Mouse (Mus musculus): ENCODE results near the gene Rnase12. TPM values are rescaled to one million over a fixed set of nuclear protein-coding genes. Genes with fewer than 3 reads are reported as not detected.
"Not testable (repeated sequence)": the region's sequence is repeated elsewhere in the genome, so short reads cannot be mapped to it uniquely, and the experiment has no call there.

The Rnase12 gene
- polyA plus RNA-seq, 1 experiment from 2014 or later, result not detected

GRCm38 (mm10) chr14:51036214-51036613 lies 21.2 kb downstream of the Rnase12 start:
- no peaks in the 10 kb centered on the region for H3K36me3 ChIP-seq (ENCODE audit: control insufficient read depth, insufficient read depth, low read length)
- no peaks in the 10 kb centered on the region for H3K4me1 ChIP-seq (ENCODE audit: control insufficient read depth, insufficient read depth, low read depth, low read length)
- WGBS, result 89% methylated on average over 4 of the region's 4 CpGs
- no peak overlapping the region for H3K4me2 ChIP-seq (ENCODE audit: low read length)
- H3K27me3 ChIP-seq (replicated peaks; ENCODE audit: control insufficient read depth, insufficient read depth, low read length), result no peaks in the 10 kb centered on the region
- no peak overlapping the region for H3K4me3 ChIP-seq (ENCODE audit: low read length)
- no peak for ATAC-seq
- no peaks in the 10 kb centered on the region for H3K9me3 ChIP-seq (ENCODE audit: control insufficient read depth, low read length)
- no peak overlapping the region for H3K27ac ChIP-seq (ENCODE audit: low read depth, low read length)
- H3K9ac ChIP-seq (ENCODE audit: low read depth, low read length), result no peak overlapping the region

DNA sequence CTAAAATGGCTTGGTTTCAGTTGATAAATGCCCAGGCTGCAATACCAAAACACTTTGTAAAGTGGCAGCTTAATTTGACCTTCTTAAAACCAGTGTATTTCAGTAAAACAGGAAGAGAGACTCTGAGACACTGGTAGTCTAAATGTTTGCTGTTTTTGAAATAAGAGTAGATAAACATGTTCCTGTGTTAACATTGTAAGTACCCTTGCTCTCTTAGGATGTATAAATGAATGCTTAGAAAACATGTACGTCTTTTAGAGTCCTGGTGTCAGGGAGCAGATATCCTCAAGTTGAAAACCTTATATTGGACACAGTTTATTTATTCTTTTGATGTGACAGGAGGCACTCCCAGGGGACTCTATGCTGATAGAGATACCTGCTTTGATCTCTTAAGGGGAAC lies 22.3 kb downstream of the Rnase12 start:
- Histone ChIP-seq H3K9me3 (ENCODE audit: control insufficient read depth, low read length) (no peaks in the 10 kb centered on the region), H3K4me3 (ENCODE audit: low read length) (no peak overlapping the region), H3K4me1 (ENCODE audit: control insufficient read depth, insufficient read depth, low read depth, low read length) (no peaks in the 10 kb centered on the region), H3K9ac (ENCODE audit: low read depth, low read length) (no peak overlapping the region), H3K27ac (ENCODE audit: low read depth, low read length) (no peak overlapping the region), H3K4me2 (ENCODE audit: low read length) (no peak overlapping the region), H3K36me3 (ENCODE audit: control insufficient read depth, insufficient read depth, low read length) (no peaks in the 10 kb centered on the region), H3K27me3 (replicated peaks; ENCODE audit: control insufficient read depth, insufficient read depth, low read length) (no peaks in the 10 kb centered on the region)
- no peak for ATAC-seq
- 67% methylated on average over 1 of the region's 1 CpGs for WGBS

GRCm38 (mm10) chr14:51027387-51028155 lies 29.9 kb downstream of the Rnase12 start:
- Histone ChIP-seq H3K36me3 (ENCODE audit: control insufficient read depth, insufficient read depth, low read length) (no peaks in the 10 kb centered on the region), H3K4me3 (ENCODE audit: low read length) (no peak overlapping the region), H3K4me1 (ENCODE audit: control insufficient read depth, insufficient read depth, low read depth, low read length) (no peaks in the 10 kb centered on the region), H3K4me2 (ENCODE audit: low read length) (no peak overlapping the region), H3K9me3 (ENCODE audit: control insufficient read depth, low read length) (no peaks in the 10 kb centered on the region), H3K9ac (ENCODE audit: low read depth, low read length) (no peak overlapping the region), H3K27ac (ENCODE audit: low read depth, low read length) (no peak overlapping the region), H3K27me3 (replicated peaks; ENCODE audit: control insufficient read depth, insufficient read depth, low read length) (no peaks in the 10 kb centered on the region)
- WGBS, result 70% methylated on average over 3 of the region's 3 CpGs
- ATAC-seq, result no peak

DNA sequence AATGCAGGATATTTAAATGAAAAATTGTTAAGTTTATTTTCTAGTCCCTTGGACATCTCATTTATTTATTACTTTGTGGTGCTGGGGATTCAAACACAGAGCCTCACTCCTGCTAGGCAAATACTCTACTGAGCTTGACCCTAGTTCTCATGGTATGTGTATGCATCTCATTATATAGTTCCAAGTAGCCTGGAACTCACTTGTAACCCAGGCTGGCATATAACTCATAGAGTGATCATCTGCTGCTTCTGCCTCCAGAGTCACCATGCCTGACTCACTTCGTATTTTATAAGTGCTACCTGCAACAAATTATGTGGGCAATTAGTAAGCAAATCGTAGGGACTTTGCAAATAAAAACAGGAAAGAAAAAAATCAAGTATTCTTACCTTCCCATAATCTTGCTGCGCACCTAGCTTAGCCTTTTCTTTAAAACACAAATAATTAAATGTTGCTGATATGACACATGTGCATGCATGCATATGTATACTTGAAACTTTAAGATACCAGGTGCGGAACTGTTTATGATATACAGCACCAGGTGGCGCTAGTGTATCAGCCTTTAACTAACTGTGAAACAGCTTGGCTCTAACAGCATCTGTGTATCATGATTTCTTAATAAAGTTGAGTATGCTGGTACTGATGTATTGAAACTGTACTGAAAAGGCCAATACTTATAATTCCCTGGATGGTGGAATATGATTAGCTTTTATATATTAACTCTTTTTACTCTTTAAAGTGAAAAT lies 30.9 kb downstream of the Rnase12 start:
- H3K27ac ChIP-seq (ENCODE audit: low read depth, low read length), result no peak overlapping the region
- H3K9me3 ChIP-seq (ENCODE audit: control insufficient read depth, low read length), result no peaks in the 10 kb centered on the region
- no peaks in the 10 kb centered on the region for H3K4me1 ChIP-seq (ENCODE audit: control insufficient read depth, insufficient read depth, low read depth, low read length)
- no peaks in the 10 kb centered on the region for H3K27me3 ChIP-seq (replicated peaks; ENCODE audit: control insufficient read depth, insufficient read depth, low read length)
- 37% methylated on average over 5 of the region's 5 CpGs for WGBS
- H3K4me3 ChIP-seq (ENCODE audit: low read length), result no peak overlapping the region
- no peak overlapping the region for H3K9ac ChIP-seq (ENCODE audit: low read depth, low read length)
- no peaks in the 10 kb centered on the region for H3K36me3 ChIP-seq (ENCODE audit: control insufficient read depth, insufficient read depth, low read length)
- no peak overlapping the region for H3K4me2 ChIP-seq (ENCODE audit: low read length)
- peak; percentile 74; the same call in 1 of the 2 replicates for ATAC-seq

DNA sequence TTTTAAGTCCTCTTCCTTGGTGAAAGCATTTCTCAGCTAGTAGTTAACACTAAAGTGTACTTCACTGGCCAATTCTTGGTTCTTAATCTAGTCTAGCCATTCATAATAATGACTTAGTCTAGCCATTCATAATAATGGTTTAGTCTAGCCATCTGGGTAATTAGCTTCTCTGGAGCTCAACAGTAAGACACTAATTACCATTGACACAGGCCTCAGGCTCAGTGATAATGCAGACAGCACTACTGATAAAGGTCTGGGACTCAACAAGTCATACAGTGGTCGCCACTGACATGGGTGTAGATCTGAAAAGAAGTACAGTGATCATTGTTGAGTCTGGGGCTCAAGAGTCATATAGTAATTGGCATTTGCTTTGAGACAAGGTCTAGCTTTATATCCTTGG lies 32.6 kb downstream of the Rnase12 start:
- 88% methylated on average over 1 of the region's 1 CpGs for WGBS
- Histone ChIP-seq H3K4me2 (ENCODE audit: low read length) (no peak overlapping the region), H3K36me3 (ENCODE audit: control insufficient read depth, insufficient read depth, low read length) (no peaks in the 10 kb centered on the region), H3K9me3 (ENCODE audit: control insufficient read depth, low read length) (no peaks in the 10 kb centered on the region), H3K27ac (ENCODE audit: low read depth, low read length) (no peak overlapping the region), H3K9ac (ENCODE audit: low read depth, low read length) (no peak overlapping the region), H3K27me3 (replicated peaks; ENCODE audit: control insufficient read depth, insufficient read depth, low read length) (no peaks in the 10 kb centered on the region), H3K4me1 (ENCODE audit: control insufficient read depth, insufficient read depth, low read depth, low read length) (no peaks in the 10 kb centered on the region), H3K4me3 (ENCODE audit: low read length) (no peak overlapping the region)
- no peak for ATAC-seq

DNA sequence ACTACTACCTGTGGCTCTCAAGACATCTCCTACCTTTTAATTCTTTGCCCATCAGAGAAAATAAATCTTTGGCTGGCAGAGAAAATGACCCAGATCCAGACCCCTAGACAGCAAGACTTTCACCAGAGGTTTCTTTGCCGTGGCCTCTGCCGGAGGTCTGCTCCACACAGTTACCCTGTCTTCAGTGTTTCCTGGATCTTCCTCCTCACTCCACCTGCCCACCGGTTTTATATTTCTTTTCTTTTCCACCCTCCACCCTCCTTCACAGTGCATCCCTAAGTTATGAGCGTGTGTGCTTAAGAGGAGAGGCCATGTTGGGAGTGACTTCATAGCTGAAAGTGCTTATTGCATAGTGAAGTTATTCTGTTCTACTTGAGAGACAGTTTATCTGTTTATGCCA lies 34.0 kb downstream of the Rnase12 start:
- Histone ChIP-seq H3K4me1 (ENCODE audit: control insufficient read depth, insufficient read depth, low read depth, low read length) (no peaks in the 10 kb centered on the region), H3K4me2 (ENCODE audit: low read length) (no peak overlapping the region), H3K9me3 (ENCODE audit: control insufficient read depth, low read length) (no peaks in the 10 kb centered on the region), H3K4me3 (ENCODE audit: low read length) (no peak overlapping the region), H3K36me3 (ENCODE audit: control insufficient read depth, insufficient read depth, low read length) (no peaks in the 10 kb centered on the region), H3K9ac (ENCODE audit: low read depth, low read length) (no peak overlapping the region), H3K27ac (ENCODE audit: low read depth, low read length) (no peak overlapping the region), H3K27me3 (replicated peaks; ENCODE audit: control insufficient read depth, insufficient read depth, low read length) (no peaks in the 10 kb centered on the region)
- ATAC-seq, result no peak
- WGBS, result 92% methylated on average over 4 of the region's 4 CpGs

DNA sequence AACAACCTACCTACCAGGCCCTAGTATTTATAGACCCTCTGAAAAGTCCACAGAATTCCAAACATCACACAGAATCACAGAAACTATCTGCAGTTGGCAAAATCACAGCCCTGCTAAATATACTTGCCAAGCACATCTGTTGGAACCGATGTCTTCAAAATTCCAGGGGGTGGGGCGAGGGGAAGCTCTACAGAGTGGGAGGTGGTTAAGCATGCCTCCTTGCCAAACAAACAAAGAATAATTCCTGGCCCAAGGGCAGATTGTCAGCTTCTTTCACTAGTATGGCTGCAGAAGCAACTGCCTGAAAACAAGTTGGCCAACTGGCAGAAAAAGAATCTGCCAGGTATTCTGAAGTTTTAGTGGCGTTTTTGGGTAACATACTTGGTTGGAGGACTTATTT lies 40.2 kb downstream of the Rnase12 start:
- ATAC-seq, result no peak
- 72% methylated on average over 3 of the region's 3 CpGs for WGBS

DNA sequence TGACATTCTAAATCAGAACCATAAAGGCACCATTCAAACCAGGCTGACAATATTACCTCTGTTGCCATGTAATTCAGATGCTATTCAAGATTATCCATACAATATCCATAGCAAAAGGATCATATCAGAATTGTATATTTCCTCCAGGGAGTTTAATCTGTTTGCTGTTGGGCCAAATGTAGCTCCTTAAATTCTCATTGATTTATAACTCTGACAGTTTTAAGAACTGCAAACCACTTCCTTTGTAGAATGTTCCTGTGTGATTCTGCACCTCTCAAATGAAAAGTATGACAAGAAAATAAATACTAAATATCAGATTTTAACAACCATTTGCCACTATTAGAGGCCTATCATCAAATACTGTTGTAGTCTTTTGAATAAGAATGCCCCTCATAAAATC lies 41.7 kb downstream of the Rnase12 start:
- Histone ChIP-seq H3K4me1 (ENCODE audit: control insufficient read depth, insufficient read depth, low read depth, low read length) (no peaks in the 10 kb centered on the region), H3K27me3 (replicated peaks; ENCODE audit: control insufficient read depth, insufficient read depth, low read length) (no peaks in the 10 kb centered on the region), H3K9me3 (ENCODE audit: control insufficient read depth, low read length) (no peaks in the 10 kb centered on the region), H3K4me3 (ENCODE audit: low read length) (no peak overlapping the region), H3K36me3 (ENCODE audit: control insufficient read depth, insufficient read depth, low read length) (no peaks in the 10 kb centered on the region), H3K27ac (ENCODE audit: low read depth, low read length) (no peak overlapping the region), H3K9ac (ENCODE audit: low read depth, low read length) (no peak overlapping the region), H3K4me2 (ENCODE audit: low read length) (no peak overlapping the region)
- ATAC-seq, result no peak

More for the DNA sequence above, 40.2 kb downstream of the Rnase12 start:
- Histone ChIP-seq H3K36me3 (ENCODE audit: control insufficient read depth, insufficient read depth, low read length) (no peaks in the 10 kb centered on the region), H3K9me3 (ENCODE audit: control insufficient read depth, low read length) (no peaks in the 10 kb centered on the region), H3K27me3 (replicated peaks; ENCODE audit: control insufficient read depth, insufficient read depth, low read length) (no peaks in the 10 kb centered on the region), H3K4me1 (ENCODE audit: control insufficient read depth, insufficient read depth, low read depth, low read length) (no peaks in the 10 kb centered on the region), H3K4me2 (ENCODE audit: low read length) (no peak overlapping the region), H3K27ac (ENCODE audit: low read depth, low read length) (no peak overlapping the region), H3K4me3 (ENCODE audit: low read length) (no peak overlapping the region), H3K9ac (ENCODE audit: low read depth, low read length) (no peak overlapping the region)

- not testable (repeated sequence) for H3K36me3 ChIP-seq (ENCODE audit: control insufficient read depth, insufficient read depth, low read length); H3K4me1 ChIP-seq (ENCODE audit: control insufficient read depth, insufficient read depth, low read depth, low read length); H3K27me3 ChIP-seq (replicated peaks; ENCODE audit: control insufficient read depth, insufficient read depth, low read length); H3K9me3 ChIP-seq (ENCODE audit: control insufficient read depth, low read length); H3K4me3 ChIP-seq (ENCODE audit: low read length); H3K27ac ChIP-seq (ENCODE audit: low read depth, low read length); H3K4me2 ChIP-seq (ENCODE audit: low read length); H3K9ac ChIP-seq (ENCODE audit: low read depth, low read length); ATAC-seq
- WGBS, result 93% methylated on average over 3 of the region's 3 CpGs
Measured at GRCm38 (mm10) chr14:51014724-51015123, 42.7 kb downstream of the Rnase12 start.

All from hindbrain, embryonic 16.5 days (tissue).